Mouse (Mus musculus) cerebellum, adult 2 months (tissue): ENCODE data around the gene Lats1. TPM values are rescaled to one million over a fixed set of nuclear protein-coding genes. Genes with fewer than 3 reads are reported as not detected.

Source experiments
- DNase-seq, 2 experiments: peaks; one replicate each; pipeline ENCODE4 v3.0.0; 2021
- H3K27ac ChIP-seq: fragments of 200-500 bp; 2 replicates; pipeline ENCODE4 v1.5.1; 2012; ENCODE audit warnings: low read length, control low read depth, inconsistent platforms; ENCODE audit not compliant: insufficient read depth
- H3K27me3 ChIP-seq: fragments of 200-500 bp; 2 replicates; pipeline ENCODE4 v1.6.1; 2012; ENCODE audit warnings: inconsistent platforms, mild to moderate bottlenecking, low read length, moderate library complexity; ENCODE audit not compliant: control insufficient read depth, insufficient read depth
- H3K4me1 ChIP-seq: fragments of 200-500 bp; 2 replicates; pipeline ENCODE4 v1.6.1; 2011; ENCODE audit warnings: low read length; ENCODE audit not compliant: control insufficient read depth, insufficient read depth
- H3K4me3 ChIP-seq: fragments of 200-500 bp; replicated peaks from 2 replicates; pipeline ENCODE3; 2011; ENCODE audit warnings: mild to moderate bottlenecking, low read depth, low read length, control low read depth; ENCODE audit not compliant: insufficient read depth
- CTCF ChIP-seq: fragments of 200-500 bp; IDR thresholded peaks from 2 replicates; pipeline ENCODE4 v1.5.1; 2011; ENCODE audit warnings: low read depth, mild to moderate bottlenecking, control low read depth, low read length, moderate library complexity, borderline replicate concordance; ENCODE audit not compliant: insufficient read depth
- POLR2A ChIP-seq: fragments of 200-500 bp; IDR thresholded peaks from 2 replicates; pipeline ENCODE4 v1.6.1; 2011; ENCODE audit warnings: low read length, control low read depth, borderline replicate concordance; ENCODE audit not compliant: insufficient read depth
- WGBS: fragments of 180-500 bp; shearing (Covaris S2); methylation state at CpG from one replicate; pipeline ENCODE4 v1.1.7; 2018; 5-methylcytosine and 5-hydroxymethylcytosine counted together
- polyA plus RNA-seq: library from polyadenylated mRNA; depleted of rRNA; stranded (reverse); fragments of >200 nt; gene quantifications from 2 replicates; pipeline ENCODE4 v1.2.3, GENCODE M21; 2012

The Lats1 gene
- polyA plus RNA-seq, 1 experiment = 20.5 TPM

- Histone ChIP-seq H3K4me3 (no peak overlapping the region), H3K4me1 (no peaks in the 10 kb centered on the region), H3K27ac (no peak overlapping the region), H3K27me3 (no peaks in the 10 kb centered on the region)
- TF ChIP-seq CTCF (no peak), POLR2A (no peak)
- DNase-seq = no peak
- WGBS = 92% methylated on average over 6 of the region's 6 CpGs
Observed at GRCm38 (mm10) chr10:7702586-7702985, 21.6 kb downstream of the Lats1 start.

GRCm38 (mm10) chr10:7710121-7710520 is 29.1 kb downstream of the Lats1 start:
- no peak for DNase-seq
- Histone ChIP-seq H3K27ac (no peak overlapping the region), H3K4me3 (no peak overlapping the region), H3K4me1 (peaks cover 3% of the 10 kb centered on the region; the same call in 1 of the 2 replicates), H3K27me3 (no peaks in the 10 kb centered on the region)
- 87% methylated on average over 5 of the region's 5 CpGs for WGBS
- TF ChIP-seq POLR2A (no peak), CTCF (no peak)

GRCm38 (mm10) chr10:7712506-7712905 is 31.5 kb downstream of the Lats1 start:
- TF ChIP-seq CTCF (no peak), POLR2A (no peak)
- H3K27ac ChIP-seq = no peak overlapping the region
- DNase-seq = no peak
- no peaks in the 10 kb centered on the region for H3K27me3 ChIP-seq
- no peak overlapping the region for H3K4me3 ChIP-seq
- H3K4me1 ChIP-seq = peaks cover 3% of the 10 kb centered on the region; the same call in 1 of the 2 replicates
- WGBS = 93% methylated on average over 13 of the region's 13 CpGs

- TF ChIP-seq CTCF (no peak), POLR2A (no peak)
- no peak overlapping the region for H3K27ac ChIP-seq
- H3K4me3 ChIP-seq = no peak overlapping the region
- no peak for DNase-seq
- H3K4me1 ChIP-seq = no peaks in the 10 kb centered on the region
- WGBS = 61% methylated on average over 7 of the region's 7 CpGs
- H3K27me3 ChIP-seq = no peaks in the 10 kb centered on the region
Observed at GRCm38 (mm10) chr10:7715056-7715455, 34.0 kb downstream of the Lats1 start.

GRCm38 (mm10) chr10:7725751-7726500 is 44.9 kb downstream of the Lats1 start, which contains the start of gene Katna1:
Katna1 (plus strand) TSS chr10:7726000.
- under 1% methylated on average over 49 of the region's 49 CpGs for WGBS
- Histone ChIP-seq H3K27me3 (no peaks in the 10 kb centered on the region), H3K4me3 (peak within 1 kb of the TSS; percentile 81), H3K4me1 (no peaks in the 10 kb centered on the region), H3K27ac (no peak within 1 kb of the TSS)
- no peak for TF ChIP-seq CTCF
- TF ChIP-seq POLR2A = peak; percentile 74; the same call in 1 of the 2 replicates
- DNase-seq = peak; percentile 87 to 88

- TF ChIP-seq POLR2A = no peak
- no peak for TF ChIP-seq CTCF
- no peak for DNase-seq
- H3K27me3 ChIP-seq = no peaks in the 10 kb centered on the region
- H3K27ac ChIP-seq = no peak overlapping the region
- 1% methylated on average over 8 of the region's 8 CpGs for WGBS
- H3K4me1 ChIP-seq = no peaks in the 10 kb centered on the region
- peak overlapping the region; percentile 81 for H3K4me3 ChIP-seq
Observed at GRCm38 (mm10) chr10:7726501-7726812, 45.4 kb downstream of the Lats1 start.

GRCm38 (mm10) chr10:7727011-7727410 is 46.0 kb downstream of the Lats1 start:
- no peak overlapping the region for H3K4me3 ChIP-seq
- TF ChIP-seq POLR2A (no peak), CTCF (no peak)
- no peak overlapping the region for H3K27ac ChIP-seq
- no peaks in the 10 kb centered on the region for H3K4me1 ChIP-seq
- no peak for DNase-seq
- H3K27me3 ChIP-seq = no peaks in the 10 kb centered on the region
- 31% methylated on average over 3 of the region's 3 CpGs for WGBS

GRCm38 (mm10) chr10:7731582-7731981 is 50.6 kb downstream of the Lats1 start:
- H3K27me3 ChIP-seq = no peaks in the 10 kb centered on the region
- H3K27ac ChIP-seq = no peak overlapping the region
- H3K4me1 ChIP-seq = no peaks in the 10 kb centered on the region
- H3K4me3 ChIP-seq = no peak overlapping the region
- no peak for TF ChIP-seq CTCF
- TF ChIP-seq POLR2A = no peak
- no peak for DNase-seq
